Mouse (Mus musculus) lung, postnatal 0 days (tissue): ENCODE results near the gene Gnb5.

Experiments used
- CTCF ChIP-seq: IDR thresholded peaks from 2 replicates; pipeline ENCODE4 v1.5.1; 2016; ENCODE audit warnings: antibody characterized with exemption, mild to moderate bottlenecking
- EP300 ChIP-seq: IDR thresholded peaks from 2 replicates; pipeline ENCODE4 v1.6.1; 2016; ENCODE audit warnings: antibody characterized with exemption, mild to moderate bottlenecking, control low read depth

GRCm38 (mm10) chr9:75375606-75376005 lies 69.5 kb downstream of the Gnb5 start:
- TF ChIP-seq CTCF (no peak), EP300 (no peak)
